Mouse (Mus musculus) forebrain, embryonic 14.5 days (tissue): ENCODE measurements at regions not wholly inside any gene's neighbourhood (a gene's known extent, or its start where the extent isn't known, plus 50 kb on each side); places are given as distances from the start of the nearest gene placed in this dataset.

Source experiments
- ATAC-seq: fragments of 200-750 bp; cut with Nextera tagmentation; 2 replicates; pipeline ENCODE4 v1.8.0; 2017; ENCODE audit warnings: mild to moderate bottlenecking, moderate library complexity
- DNase-seq: peaks from one replicate; pipeline ENCODE4 v3.0.0-alpha.2; 2015; ENCODE audit warnings: low spot score
- H3K27ac ChIP-seq: fragments of 300-500 bp; sonication (generic); 2 replicates; pipeline ENCODE4 v1.5.1; 2014; ENCODE audit warnings: low read depth, mild to moderate bottlenecking, control low read depth, low read length, moderate library complexity
- H3K27me3 ChIP-seq: fragments of 300-500 bp; sonication (generic); replicated peaks from 2 replicates; pipeline ENCODE4 v1.6.1; 2014; ENCODE audit warnings: low read length, control low read depth, mixed read lengths; ENCODE audit not compliant: control insufficient read depth, insufficient read depth
- H3K36me3 ChIP-seq: fragments of 300-500 bp; sonication (generic); 2 replicates; pipeline ENCODE4 v1.6.1; 2014; ENCODE audit warnings: low read length, control low read depth; ENCODE audit not compliant: control insufficient read depth, insufficient read depth
- H3K4me1 ChIP-seq: fragments of 300-500 bp; sonication (generic); 2 replicates; pipeline ENCODE4 v1.6.1; 2014; ENCODE audit warnings: antibody characterized with exemption, low read length, control low read depth; ENCODE audit not compliant: control insufficient read depth, insufficient read depth
- H3K4me2 ChIP-seq: fragments of 300-500 bp; sonication (generic); 2 replicates; pipeline ENCODE4 v1.6.1; 2014; ENCODE audit warnings: mild to moderate bottlenecking, control low read depth, low read length
- H3K4me3 ChIP-seq: fragments of 300-500 bp; sonication (generic); 2 replicates; pipeline ENCODE4 v1.5.1; 2014; ENCODE audit warnings: low read depth, low read length, control low read depth
- H3K9ac ChIP-seq: fragments of 300-500 bp; sonication (generic); 2 replicates; pipeline ENCODE4 v1.6.1; 2014; ENCODE audit warnings: mild to moderate bottlenecking, low read length, control low read depth, moderate library complexity
- H3K9me3 ChIP-seq: fragments of 300-500 bp; sonication (generic); replicated peaks from 2 replicates; pipeline ENCODE4 v1.6.1; 2016; ENCODE audit warnings: low read length, control low read depth, mixed read lengths; ENCODE audit not compliant: control insufficient read depth
- WGBS: fragments of 180-500 bp; shearing (Covaris S2); extraction: QIAGEN DNeasy Blood & Tissue Kit; methylation state at CpG from one replicate; pipeline ENCODE4 v1.1.7; 2014; 5-methylcytosine and 5-hydroxymethylcytosine counted together

GRCm38 (mm10) chr3:147252226-147252788 lies 400.1 kb downstream of the Ttll7 start:
- H3K36me3 ChIP-seq = no peaks in the 10 kb centered on the region
- peak overlapping the region; percentile 46; the same call in 1 of the 2 replicates for H3K27ac ChIP-seq
- WGBS = 32% methylated on average over 4 of the region's 4 CpGs

GRCm38 (mm10) chr3:147252812-147253211 lies 400.6 kb downstream of the Ttll7 start:
- DNase-seq (peak; percentile 31), ATAC-seq (peak; percentile 47; the same call in 1 of the 2 replicates)
- Histone ChIP-seq H3K9ac (no peak overlapping the region), H3K27me3 (no peaks in the 10 kb centered on the region), H3K36me3 (no peaks in the 10 kb centered on the region), H3K4me3 (no peak overlapping the region), H3K4me2 (no peak overlapping the region), H3K4me1 (peaks cover 6% of the 10 kb centered on the region; the same call in 1 of the 2 replicates), H3K9me3 (no peaks in the 10 kb centered on the region), H3K27ac (peak overlapping the region; percentile 46; the same call in 1 of the 2 replicates)
- 64% methylated on average over 6 of the region's 6 CpGs for WGBS

More at GRCm38 (mm10) chr3:147252226-147252788, 400.1 kb downstream of the Ttll7 start:
- ATAC-seq = peak; percentile 40
- H3K27me3 ChIP-seq = no peaks in the 10 kb centered on the region
- peaks cover 6% of the 10 kb centered on the region; the same call in 1 of the 2 replicates for H3K4me1 ChIP-seq
- H3K4me2 ChIP-seq = no peak overlapping the region
- no peaks in the 10 kb centered on the region for H3K9me3 ChIP-seq
- no peak overlapping the region for H3K4me3 ChIP-seq
- no peak overlapping the region for H3K9ac ChIP-seq
- peak; percentile 61 for DNase-seq

GRCm38 (mm10) chr3:147254454-147254853 lies 402.3 kb downstream of the Ttll7 start:
- ATAC-seq = no peak
- WGBS = 64% methylated on average over 5 of the region's 5 CpGs

GRCm38 (mm10) chr3:147260958-147261595 lies 408.9 kb downstream of the Ttll7 start:
- H3K27me3 ChIP-seq = no peaks in the 10 kb centered on the region
- H3K36me3 ChIP-seq = no peaks in the 10 kb centered on the region
- H3K4me1 ChIP-seq = no peaks in the 10 kb centered on the region
- no peaks in the 10 kb centered on the region for H3K9me3 ChIP-seq
- ATAC-seq (no peak), DNase-seq (no peak)
- H3K4me3 ChIP-seq = no peak overlapping the region
- WGBS = 87% methylated on average over 10 of the region's 10 CpGs
- H3K27ac ChIP-seq = no peak overlapping the region
- H3K4me2 ChIP-seq = no peak overlapping the region
- no peak overlapping the region for H3K9ac ChIP-seq

More at GRCm38 (mm10) chr3:147254454-147254853, 402.3 kb downstream of the Ttll7 start:
- no peak for DNase-seq
- no peak overlapping the region for H3K9ac ChIP-seq
- H3K27ac ChIP-seq = no peak overlapping the region
- H3K9me3 ChIP-seq = no peaks in the 10 kb centered on the region
- H3K27me3 ChIP-seq = no peaks in the 10 kb centered on the region
- H3K4me2 ChIP-seq = no peak overlapping the region
- peaks cover 6% of the 10 kb centered on the region; the same call in 1 of the 2 replicates for H3K4me1 ChIP-seq
- no peak overlapping the region for H3K4me3 ChIP-seq
- no peaks in the 10 kb centered on the region for H3K36me3 ChIP-seq

GRCm38 (mm10) chr3:147266556-147266955 lies 414.4 kb downstream of the Ttll7 start:
- no peaks in the 10 kb centered on the region for H3K36me3 ChIP-seq
- ATAC-seq = no peak

GRCm38 (mm10) chr3:147273446-147273845 lies 421.3 kb downstream of the Ttll7 start:
- Histone ChIP-seq H3K4me3 (no peak overlapping the region), H3K9ac (no peak overlapping the region), H3K4me2 (no peak overlapping the region), H3K27ac (no peak overlapping the region), H3K9me3 (no peaks in the 10 kb centered on the region), H3K27me3 (no peaks in the 10 kb centered on the region), H3K4me1 (no peaks in the 10 kb centered on the region), H3K36me3 (no peaks in the 10 kb centered on the region)
- no peak for DNase-seq
- 67% methylated on average over 3 of the region's 3 CpGs for WGBS
- no peak for ATAC-seq

More at GRCm38 (mm10) chr3:147266556-147266955, 414.4 kb downstream of the Ttll7 start:
- no peak for DNase-seq
- H3K27me3 ChIP-seq = no peaks in the 10 kb centered on the region
- 84% methylated on average over 5 of the region's 5 CpGs for WGBS
- H3K4me1 ChIP-seq = no peaks in the 10 kb centered on the region
- no peak overlapping the region for H3K9ac ChIP-seq
- no peak overlapping the region for H3K27ac ChIP-seq
- no peak overlapping the region for H3K4me2 ChIP-seq
- H3K4me3 ChIP-seq = no peak overlapping the region
- H3K9me3 ChIP-seq = no peaks in the 10 kb centered on the region

GRCm38 (mm10) chr3:147278602-147279001 lies 426.4 kb downstream of the Ttll7 start:
- no peak overlapping the region for H3K27ac ChIP-seq
- H3K4me1 ChIP-seq = no peaks in the 10 kb centered on the region
- no peaks in the 10 kb centered on the region for H3K27me3 ChIP-seq
- H3K4me2 ChIP-seq = no peak overlapping the region
- ATAC-seq (no peak), DNase-seq (no peak)
- no peaks in the 10 kb centered on the region for H3K36me3 ChIP-seq
- no peak overlapping the region for H3K4me3 ChIP-seq
- no peak overlapping the region for H3K9ac ChIP-seq
- no peaks in the 10 kb centered on the region for H3K9me3 ChIP-seq

GRCm38 (mm10) chr3:147283724-147284123 lies 431.6 kb downstream of the Ttll7 start:
- H3K27me3 ChIP-seq = no peaks in the 10 kb centered on the region
- H3K27ac ChIP-seq = no peak overlapping the region
- H3K9me3 ChIP-seq = no peaks in the 10 kb centered on the region
- ATAC-seq = no peak
- 95% methylated on average over 9 of the region's 9 CpGs for WGBS
- no peak overlapping the region for H3K4me3 ChIP-seq
- no peaks in the 10 kb centered on the region for H3K36me3 ChIP-seq
- no peaks in the 10 kb centered on the region for H3K4me1 ChIP-seq
- no peak overlapping the region for H3K9ac ChIP-seq
- DNase-seq = no peak
- H3K4me2 ChIP-seq = no peak overlapping the region

GRCm38 (mm10) chr3:147284357-147284756 lies 432.2 kb downstream of the Ttll7 start:
- no peaks in the 10 kb centered on the region for H3K9me3 ChIP-seq
- no peak overlapping the region for H3K4me3 ChIP-seq
- no peaks in the 10 kb centered on the region for H3K27me3 ChIP-seq
- DNase-seq (no peak), ATAC-seq (no peak)
- no peak overlapping the region for H3K9ac ChIP-seq
- no peak overlapping the region for H3K27ac ChIP-seq
- H3K4me2 ChIP-seq = no peak overlapping the region
- no peaks in the 10 kb centered on the region for H3K4me1 ChIP-seq
- WGBS = 84% methylated on average over 4 of the region's 4 CpGs
- H3K36me3 ChIP-seq = no peaks in the 10 kb centered on the region
